Mouse (Mus musculus): Measurements from ENCODE around the gene Cpm.

Gene Cpm

DNA sequence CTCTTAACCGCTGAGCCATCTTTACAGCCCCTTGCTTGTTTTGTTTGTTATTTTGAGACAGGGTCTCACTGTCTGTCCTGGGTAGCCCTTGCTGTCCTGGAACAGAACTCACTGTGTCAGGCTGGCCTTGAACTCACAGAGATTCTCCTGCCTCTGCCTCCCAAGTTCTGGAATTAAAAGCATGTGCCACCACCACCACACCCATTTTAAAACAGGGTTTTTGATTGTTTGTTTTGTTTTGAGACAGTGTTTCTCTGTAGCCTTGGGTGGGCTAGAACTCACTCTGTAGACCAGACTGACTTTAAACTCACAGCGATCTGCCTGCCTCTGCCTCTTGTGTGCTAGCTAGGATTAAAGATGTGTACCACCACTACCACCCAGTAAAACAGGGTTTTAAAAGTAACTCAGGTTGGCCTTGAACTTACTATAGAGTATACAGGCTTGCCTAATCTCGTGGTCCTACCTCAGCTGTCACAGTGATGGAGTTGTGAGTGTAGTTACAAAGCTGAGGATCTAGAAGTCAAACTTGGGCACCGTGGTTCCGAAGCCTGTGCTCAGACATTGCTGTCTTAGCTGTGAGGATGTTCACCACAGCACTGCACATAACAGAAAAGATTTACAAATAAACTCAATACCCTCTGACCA is 4.4 kb downstream of the Cpm start:
- no peak for DNase-seq (ENCODE audit: extremely low spot score, low read depth, low spot score)

DNA sequence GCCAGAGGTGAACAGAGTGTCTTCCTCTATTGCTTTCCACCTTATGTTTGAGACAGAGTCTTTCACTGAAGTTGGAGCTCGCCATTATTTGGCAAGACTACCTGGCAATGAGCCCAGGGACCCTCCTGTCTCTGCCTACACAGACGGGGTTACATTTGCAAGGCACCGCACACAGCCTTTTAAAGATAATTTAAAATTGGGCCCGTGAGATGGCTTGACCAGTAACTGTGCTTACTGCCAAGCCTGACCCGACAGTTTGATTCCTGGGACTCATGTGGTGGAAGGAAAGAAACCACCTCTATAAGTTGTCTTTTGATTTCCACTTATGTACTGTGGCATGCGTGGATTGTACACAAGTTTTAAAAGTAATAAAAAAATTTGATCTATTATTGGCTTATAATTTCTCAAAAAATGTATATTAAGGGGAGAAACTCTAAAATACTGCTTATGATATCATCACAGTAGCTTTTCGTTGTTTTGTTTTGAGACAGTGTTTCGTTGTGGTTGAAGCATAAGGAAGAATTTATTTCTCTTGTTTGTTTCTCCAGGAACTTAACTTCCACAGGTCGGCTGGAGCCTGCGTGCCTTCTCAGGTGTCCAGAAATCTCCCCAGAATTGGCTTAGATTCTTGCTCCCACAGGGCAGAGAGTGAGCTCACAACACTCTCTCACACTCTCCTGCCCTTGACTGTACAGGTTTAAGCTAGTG is 5.2 kb downstream of the Cpm start:
- DNase-seq (ENCODE audit: extremely low spot score, low read depth, low spot score), result no peak

DNA sequence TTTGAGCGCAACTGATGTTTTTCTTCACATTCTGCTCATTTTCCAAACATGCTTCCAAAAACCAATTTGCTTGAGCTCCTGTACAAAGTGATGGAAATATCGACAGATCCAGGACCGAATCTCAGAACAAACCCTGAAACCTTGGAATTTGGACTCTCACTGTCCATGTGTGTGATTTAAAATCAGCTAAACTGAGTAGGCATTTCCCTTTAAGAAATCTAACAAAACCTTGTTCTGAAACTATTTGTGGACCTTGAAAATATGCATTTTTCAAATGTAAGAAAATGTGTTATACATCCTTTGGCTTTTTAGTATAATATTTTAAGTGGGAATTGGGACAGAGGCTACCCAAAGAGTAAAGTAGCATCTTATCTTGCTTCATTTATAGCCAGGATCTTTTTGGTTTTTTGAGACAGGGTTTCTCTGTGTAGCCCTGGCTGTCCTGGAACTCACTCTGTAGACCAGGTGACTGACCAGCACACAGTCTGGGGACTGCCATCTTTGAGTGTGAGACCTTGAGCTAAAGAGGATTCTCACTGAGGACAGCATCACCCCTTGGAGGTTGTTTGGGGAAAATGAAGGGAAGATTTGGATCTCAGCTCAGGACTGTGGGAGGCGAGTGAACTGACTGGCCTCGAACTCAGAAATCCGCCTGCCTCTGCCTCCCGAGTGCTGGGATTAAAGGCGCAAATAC is 5.9 kb downstream of the Cpm start:
- no peak for DNase-seq (ENCODE audit: extremely low spot score, low read depth, low spot score)

DNA sequence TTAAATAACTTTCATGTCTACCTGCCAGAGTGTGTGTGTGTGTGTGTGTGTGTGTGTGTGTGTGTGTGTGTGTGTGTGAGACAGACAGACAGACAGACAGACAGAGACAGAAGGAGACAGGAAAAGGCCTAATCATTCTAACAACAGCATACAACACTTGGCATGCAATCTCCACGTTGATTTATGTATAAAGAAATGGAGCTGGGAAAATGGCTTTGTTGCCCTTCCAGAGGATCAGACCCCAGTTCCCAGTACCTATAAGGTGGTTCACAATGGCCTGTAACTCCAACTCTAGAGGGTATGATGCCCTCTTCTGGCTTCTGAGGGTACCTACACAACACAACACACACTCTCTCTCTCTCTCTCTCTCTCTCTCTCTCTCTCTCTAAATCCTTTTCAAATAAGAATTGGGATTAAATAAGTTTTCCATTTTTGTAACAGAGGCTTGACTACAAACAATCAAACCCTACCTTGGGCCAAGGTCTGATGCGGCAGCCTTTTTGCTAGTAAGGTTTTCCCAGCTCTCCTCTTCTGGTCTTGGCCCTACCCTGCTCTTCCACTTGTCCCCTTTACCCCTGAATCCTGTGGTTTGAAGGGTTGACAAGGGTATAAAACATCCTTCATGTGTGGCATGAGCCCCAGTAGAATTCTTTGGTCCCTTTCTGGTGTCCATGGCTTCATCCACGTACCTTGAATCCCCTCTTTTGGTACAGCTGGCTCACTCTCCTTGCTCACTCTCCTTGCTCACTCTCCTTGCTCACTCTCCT is 6.7 kb downstream of the Cpm start:
- no peak for DNase-seq (ENCODE audit: extremely low spot score, low read depth, low spot score)

DNA sequence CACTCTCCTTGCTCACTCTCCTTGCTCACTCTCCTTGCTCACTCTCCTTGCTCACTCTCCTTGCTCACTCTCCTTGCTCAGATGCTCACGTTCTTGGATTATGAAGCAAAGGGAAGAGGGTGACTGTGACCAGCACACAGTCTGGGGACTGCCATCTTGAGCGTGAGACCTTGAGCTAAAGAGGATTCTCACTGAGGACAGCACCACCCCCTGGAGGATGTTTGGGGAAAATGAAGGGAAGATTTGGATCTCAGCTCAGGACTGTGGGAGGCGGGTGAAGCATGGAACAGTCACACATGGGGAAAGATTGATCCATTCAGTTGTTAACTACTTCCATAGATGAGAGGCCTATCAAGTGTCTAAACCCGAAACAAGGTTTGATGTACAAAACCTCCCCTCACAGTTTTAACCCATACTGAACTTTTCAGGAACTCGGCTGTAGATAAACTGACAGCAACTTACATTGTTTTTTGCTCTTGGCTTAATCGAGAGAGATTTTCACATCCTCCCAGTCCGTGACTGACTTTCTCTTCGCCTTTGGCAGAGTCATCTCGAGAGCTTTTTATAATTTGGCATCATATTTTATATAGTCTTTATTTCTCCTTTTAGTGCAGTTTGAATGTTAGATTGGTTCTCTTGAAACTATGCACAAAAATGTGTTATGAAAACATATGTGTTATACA is 7.9 kb downstream of the Cpm start:
- no peak for DNase-seq (ENCODE audit: extremely low spot score, low read depth, low spot score)

DNA sequence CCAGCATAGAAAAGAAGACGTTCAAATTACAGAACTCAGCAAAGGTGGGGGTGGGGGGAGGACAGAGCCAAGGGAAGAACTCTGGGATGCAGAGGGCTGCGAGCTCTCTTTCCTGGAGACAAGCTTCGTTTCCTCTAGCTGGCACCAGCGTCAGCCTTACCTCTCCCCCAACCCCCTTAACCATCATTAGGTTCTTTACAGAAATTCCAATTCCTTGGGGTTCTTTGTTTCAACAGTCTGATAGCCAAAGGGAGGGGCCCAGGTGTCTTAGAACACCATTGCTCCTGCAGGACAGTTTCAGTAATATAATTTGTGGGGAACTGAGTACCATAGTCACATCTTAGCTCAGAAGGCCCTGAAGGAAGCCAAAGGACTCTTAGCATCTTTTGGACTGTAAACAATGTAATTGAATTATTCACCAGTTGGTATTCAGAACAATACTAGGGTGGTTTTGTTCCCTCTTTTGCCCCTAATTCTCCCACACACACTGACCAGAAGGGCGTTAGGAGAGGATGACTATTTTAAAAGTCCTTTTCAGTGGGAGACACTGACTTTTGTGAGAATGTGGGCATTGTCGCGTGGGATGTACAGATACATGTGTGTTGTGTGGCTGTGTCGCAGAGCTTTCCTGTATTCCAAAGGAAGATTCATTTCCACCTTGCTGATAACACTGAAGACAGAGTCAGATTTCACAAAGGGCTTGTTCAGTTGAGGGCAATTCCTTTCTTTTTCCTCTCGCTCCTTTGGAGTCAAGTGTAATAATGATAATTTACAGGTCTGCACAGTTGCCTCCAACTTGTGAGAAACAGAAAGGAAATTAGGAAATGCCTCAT is 8.7 kb downstream of the Cpm start:
- DNase-seq (ENCODE audit: extremely low spot score, low read depth, low spot score), result no peak

DNA sequence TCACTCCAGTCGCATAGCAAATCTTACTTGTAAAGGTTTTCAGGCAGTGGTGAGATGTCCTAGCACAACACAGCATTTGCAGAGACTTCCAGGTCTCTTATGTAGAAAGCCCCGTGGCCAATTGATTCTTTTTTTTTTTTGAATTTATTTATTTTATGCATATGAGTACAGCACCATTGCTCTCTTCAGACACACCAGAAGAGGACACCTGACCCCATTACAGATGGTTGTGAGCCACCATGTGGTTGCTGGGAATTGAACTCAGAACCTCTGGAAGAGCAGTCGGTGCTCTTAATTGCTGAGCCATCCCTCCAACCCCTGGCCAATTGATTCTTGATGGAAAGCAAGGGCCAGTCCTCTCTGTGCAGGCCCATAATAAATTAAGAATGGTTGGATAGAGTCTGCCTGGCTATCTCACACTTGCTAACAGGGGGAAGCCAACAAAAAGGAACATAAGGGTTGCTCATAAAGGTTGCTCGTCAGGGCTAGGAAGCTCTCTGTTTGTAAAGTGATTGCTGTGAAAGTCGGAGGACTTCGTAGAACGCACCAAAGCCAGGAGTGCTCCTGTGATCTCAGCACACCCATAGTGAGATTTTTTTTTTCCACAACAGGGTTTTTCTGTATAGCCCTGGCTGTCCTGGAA is 9.4 kb downstream of the Cpm start:
- no peak for DNase-seq (ENCODE audit: extremely low spot score, low read depth, low spot score)

DNA sequence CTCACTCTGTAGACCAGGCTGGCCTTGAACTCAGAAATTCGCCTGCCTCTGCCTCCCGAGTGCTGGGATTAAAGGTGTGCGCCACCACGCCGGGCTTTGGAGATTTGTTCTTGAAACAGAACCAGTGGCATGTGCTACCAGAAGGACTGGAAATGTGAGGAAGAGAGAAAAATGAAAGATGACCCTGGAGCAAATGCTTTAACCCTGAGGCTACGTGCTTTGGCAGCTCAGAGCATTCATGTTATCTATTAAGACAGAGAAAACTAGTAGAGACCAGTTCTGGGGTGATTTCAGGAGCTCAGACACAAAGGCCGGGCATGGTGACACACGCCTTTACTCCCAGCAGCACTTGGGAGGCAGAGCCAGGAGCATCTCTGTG is 9.9 kb downstream of the Cpm start:
- DNase-seq (ENCODE audit: extremely low spot score, low read depth, low spot score), result no peak

DNA sequence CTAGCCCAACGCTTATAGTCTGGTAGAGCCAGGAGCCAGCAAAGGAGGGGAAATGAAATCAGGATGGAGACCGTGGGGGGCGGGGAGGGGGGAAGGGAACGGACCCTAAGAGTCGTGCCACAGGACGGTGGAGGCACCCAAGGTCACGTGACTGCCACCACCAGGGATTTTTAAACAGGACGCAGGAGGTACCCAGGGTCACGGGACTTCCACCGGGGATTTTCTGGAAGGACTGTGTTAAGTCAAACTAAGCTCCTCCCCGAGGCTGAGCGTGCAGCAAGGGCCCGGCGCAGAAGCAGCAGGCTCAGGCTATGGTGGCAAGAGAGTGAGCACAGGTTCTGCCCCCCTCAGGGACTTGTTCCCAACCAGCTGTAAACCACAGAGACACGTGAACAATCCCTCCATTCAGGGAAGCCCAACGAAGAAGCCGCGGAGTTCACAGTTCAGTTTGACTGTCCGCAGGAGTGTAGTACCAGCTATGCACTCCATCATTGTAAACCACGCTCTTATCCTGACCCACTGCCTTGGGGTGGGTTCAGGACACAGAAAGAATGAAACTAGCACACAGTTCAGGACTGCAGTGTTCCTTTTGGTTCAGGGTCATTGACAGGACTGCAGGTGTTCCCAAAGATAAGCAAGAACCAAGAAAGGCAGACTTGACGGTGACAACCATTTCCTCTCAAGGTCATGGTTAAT is 10.7 kb downstream of the Cpm start:
- no peak for DNase-seq (ENCODE audit: extremely low spot score, low read depth, low spot score)

DNA sequence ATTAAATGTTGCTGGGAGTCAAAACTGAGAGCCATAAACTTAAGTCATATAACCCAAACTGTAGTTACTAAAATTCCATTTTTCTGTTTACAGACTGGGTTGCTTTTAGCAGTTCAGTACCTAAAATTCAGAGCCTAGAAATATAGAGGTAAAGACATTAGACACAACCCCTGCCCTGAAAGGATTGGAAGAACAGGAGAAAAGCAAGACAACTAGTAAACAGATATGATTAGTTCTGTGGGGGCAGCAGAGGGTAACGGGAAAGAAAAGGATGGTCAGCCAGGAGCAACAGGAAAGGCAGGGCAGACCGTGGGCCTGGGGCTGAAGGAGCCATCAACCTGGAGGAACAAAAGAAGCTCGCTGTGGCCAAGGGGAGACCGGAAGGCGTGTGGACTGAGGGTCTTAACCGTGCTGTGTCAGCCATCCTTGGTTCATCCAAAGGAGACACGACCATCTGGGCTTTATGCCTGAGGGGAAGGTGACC is 11.3 kb downstream of the Cpm start:
- no peak for DNase-seq (ENCODE audit: extremely low spot score, low read depth, low spot score)

DNA sequence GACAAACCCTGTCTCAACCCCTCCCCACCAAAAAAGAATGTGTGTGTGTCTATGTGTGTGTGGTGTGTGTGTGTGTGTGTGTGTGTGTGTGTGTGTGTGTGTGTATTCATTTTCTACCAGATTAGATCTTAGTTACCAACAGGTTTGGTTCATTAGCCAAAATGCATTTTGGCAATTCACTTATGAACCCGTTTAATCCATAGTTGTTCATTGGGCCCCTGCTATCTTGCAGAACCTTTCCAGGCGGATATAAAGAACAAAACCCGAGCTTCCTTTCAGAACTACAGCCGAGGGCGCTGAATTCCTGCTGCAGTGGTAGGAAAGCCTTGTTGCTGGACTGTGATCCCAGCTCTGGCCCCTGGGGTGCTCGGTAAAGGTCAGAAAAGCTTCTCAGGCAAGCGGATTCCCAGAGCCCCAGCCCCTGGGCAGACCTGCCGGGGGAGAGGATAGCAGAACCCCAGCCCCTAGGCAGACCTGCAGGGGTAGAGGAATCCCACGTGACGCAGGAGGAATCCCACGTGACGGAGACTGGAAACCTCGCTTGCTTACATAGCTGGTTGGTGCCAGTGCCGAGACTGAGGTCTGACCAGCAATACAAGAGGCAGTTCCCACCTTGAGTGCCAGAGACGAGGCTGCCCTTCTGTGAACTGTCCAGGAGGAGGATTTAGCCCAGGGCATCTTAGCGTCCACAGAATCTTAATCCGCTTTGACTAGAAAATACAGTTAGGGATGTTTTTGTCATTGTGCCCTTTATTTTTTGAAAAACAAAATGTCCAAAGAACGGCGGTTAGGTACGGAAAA is 12.3 kb downstream of the Cpm start:
- no peak for DNase-seq (ENCODE audit: extremely low spot score, low read depth, low spot score)

DNA sequence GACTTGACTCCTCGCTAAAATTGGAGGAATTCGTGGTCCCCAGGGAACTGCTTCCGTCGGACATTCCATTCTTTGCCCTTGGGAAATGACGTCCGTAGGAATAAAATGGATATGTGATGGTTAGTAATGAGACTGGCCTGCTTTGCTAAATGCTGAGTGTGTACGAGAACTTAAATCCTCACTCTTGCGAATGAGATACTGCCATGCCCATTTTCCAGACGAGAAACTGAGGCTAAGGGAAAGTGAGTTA is 12.8 kb downstream of the Cpm start:
- DNase-seq (ENCODE audit: extremely low spot score, low read depth, low spot score), result no peak

DNA sequence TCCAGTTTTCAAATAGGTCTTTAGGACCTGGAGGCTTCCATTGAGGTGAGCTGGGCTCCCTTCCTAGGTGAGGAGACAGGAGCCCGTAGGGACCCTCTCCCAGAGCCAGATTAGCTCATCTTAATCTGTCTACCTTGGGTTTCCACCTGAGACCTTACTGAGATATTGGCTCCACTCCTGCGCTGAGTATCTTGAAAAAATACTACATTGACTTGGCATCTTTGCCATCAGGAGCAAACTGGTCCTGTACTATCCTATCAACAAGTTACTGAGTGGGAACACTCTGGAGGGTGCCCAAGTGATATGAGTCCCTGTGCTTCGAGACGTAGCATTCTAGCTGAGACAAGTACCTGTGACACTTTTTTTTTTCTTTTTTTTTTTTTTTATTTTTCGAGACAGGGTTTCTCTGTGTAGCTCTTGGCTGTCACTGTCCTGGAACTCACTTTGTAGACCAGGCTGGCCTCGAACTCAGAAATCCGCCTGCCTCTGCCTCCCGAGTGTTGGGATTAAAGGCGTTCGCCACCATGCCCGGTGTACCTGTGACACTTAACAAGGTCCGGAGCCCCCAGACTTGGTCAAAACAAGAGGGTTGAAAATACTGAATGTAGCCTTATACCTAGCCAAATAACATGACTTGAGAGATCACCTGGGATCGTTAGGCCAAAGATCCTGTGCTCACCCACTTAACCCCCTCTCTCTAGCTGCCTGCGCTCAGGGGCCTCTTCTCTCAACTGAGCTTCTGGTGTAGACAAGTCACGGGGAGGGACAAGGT is 13.4 kb downstream of the Cpm start:
- DNase-seq (ENCODE audit: extremely low spot score, low read depth, low spot score), result no peak

DNA sequence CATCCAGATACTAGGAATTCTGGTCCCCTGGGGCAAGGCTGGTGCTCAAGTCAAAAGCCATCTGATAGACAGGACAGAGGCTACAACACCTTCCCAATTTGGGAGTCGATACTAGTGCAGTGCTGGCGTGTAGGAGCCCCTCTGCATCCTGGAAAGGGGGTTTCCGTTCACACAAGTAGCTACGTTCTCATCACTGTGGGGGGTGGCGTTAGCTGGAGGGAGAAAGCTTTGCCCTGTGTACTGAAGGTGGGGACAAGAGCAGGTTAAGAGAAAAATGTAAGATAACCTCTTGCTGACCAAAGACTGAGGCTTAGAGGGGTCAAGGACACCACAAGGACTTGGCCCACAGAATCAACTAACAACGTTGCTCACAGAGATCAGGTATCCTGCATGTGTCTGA is 14.0 kb downstream of the Cpm start:
- DNase-seq (ENCODE audit: extremely low spot score, low read depth, low spot score), result no peak

DNA sequence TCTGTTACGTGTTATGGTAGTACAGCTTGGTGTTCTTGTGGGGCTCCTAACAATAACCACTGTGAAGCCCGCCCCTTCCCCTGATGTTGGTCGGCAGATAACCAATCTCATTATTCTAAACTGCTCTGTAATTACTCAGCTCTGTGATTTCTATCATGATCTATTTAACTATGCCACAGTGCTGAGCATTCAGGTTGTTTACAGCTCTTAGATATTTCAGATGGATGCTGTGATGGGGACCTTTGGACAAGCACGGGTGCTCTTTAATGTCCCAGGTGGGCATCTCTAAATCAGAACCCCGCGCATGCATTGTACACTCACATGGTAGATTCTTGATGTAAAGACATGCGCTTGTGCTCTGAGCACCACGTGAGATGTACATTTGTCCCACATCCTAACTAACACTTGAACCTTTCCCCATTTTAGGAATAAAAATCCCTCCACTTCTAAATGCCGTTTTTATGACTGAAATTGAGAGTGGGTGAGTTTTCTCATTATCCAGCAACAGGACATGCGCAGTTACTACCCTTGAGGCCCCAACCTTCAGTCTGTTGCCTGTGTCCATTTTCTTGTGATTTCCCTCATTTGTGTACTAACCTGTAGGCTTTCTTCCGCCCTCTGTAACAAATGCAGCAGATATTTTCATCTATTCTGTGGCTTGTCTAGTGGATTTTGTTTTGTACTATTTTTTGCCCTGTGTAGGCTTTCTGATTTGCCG is 14.6 kb downstream of the Cpm start:
- DNase-seq (ENCODE audit: extremely low spot score, low read depth, low spot score), result no peak

DNA sequence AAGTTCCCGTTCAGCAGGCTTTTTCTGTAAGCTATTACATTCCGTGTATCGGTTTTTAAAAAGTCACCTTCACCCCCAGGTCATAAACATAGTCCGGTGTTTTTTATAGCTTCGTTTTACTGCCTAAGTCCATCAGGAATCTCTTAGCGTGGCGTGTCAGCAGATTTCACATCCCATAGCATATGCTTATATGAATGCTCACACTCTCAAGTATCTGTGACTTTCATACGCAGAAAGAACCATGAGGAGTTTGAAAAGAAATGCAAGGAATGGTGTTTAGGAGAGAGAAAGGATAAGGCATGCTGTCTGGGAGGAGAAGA is 15.1 kb downstream of the Cpm start:
- DNase-seq (ENCODE audit: extremely low spot score, low read depth, low spot score), result no peak

DNA sequence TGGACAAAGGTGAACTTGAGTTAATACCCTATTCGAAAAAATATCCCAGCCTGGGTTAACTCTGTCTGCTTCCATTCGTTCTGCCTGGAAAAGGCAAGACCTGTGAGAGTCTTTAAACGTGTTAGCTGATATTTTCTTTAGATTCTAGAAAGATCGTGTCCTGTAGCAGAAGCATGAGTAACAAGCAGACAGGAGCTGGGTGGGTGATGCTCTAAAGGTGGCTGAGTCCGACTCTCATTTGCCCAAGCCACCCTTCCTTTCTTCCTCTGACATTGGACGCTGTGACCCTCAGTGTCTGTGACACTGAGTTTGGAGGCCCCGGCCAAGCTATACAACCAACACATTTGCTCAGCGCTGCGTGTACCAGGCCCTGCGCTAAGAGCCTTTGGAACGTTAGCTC is 15.5 kb downstream of the Cpm start:
- no peak for DNase-seq (ENCODE audit: extremely low spot score, low read depth, low spot score)

Data from hindlimb bud, embryonic 11.5 days (tissue).